Mouse (Mus musculus) midbrain, embryonic 16.5 days (tissue): ENCODE measurements around the gene 1700001C19Rik. TPM values are rescaled to one million over a fixed set of nuclear protein-coding genes. Genes with fewer than 3 reads are reported as not detected.
A peak's percentile ranks its signal among the peaks of the same experiment; 100 is the strongest.

Experiments used
- ATAC-seq: fragments of 200-750 bp; cut with Nextera tagmentation; 2 replicates; pipeline ENCODE4 v1.8.0; 2017; ENCODE audit warnings: moderate TSS enrichment
- H3K27ac ChIP-seq: fragments of 300-500 bp; sonication (generic); 2 replicates; pipeline ENCODE4 v1.5.1; 2014; ENCODE audit warnings: mild to moderate bottlenecking, low read length, mixed read lengths
- H3K27me3 ChIP-seq: fragments of 300-500 bp; sonication (generic); 2 replicates; pipeline ENCODE4 v1.6.1; 2014; ENCODE audit warnings: low read depth, low read length, mixed read lengths; ENCODE audit not compliant: control insufficient read depth, insufficient read depth
- H3K36me3 ChIP-seq: fragments of 300-500 bp; sonication (generic); 2 replicates; pipeline ENCODE4 v1.6.1; 2014; ENCODE audit warnings: mild to moderate bottlenecking, low read length, moderate library complexity, mixed read lengths; ENCODE audit not compliant: control insufficient read depth, insufficient read depth
- H3K4me1 ChIP-seq: fragments of 300-500 bp; sonication (generic); 2 replicates; pipeline ENCODE4 v1.6.1; 2014; ENCODE audit warnings: mild to moderate bottlenecking, low read length, mixed read lengths; ENCODE audit not compliant: control insufficient read depth, insufficient read depth
- H3K4me2 ChIP-seq: fragments of 300-500 bp; sonication (generic); 2 replicates; pipeline ENCODE4 v1.6.1; 2014; ENCODE audit warnings: mild to moderate bottlenecking, low read length, mixed read lengths
- H3K4me3 ChIP-seq: fragments of 300-500 bp; sonication (generic); 2 replicates; pipeline ENCODE4 v1.5.1; 2014; ENCODE audit warnings: low read depth, mild to moderate bottlenecking, low read length, moderate library complexity, mixed read lengths
- H3K9ac ChIP-seq: fragments of 300-500 bp; sonication (generic); 2 replicates; pipeline ENCODE4 v1.6.1; 2014; ENCODE audit warnings: low read depth, low read length, mixed read lengths
- H3K9me3 ChIP-seq: fragments of 300-500 bp; sonication (generic); replicated peaks from 2 replicates; pipeline ENCODE4 v1.6.1; 2014; ENCODE audit warnings: mild to moderate bottlenecking, low read length, mixed read lengths; ENCODE audit not compliant: control insufficient read depth, poor library complexity, severe bottlenecking
- WGBS: fragments of 180-500 bp; shearing (Covaris S2); extraction: QIAGEN DNeasy Blood & Tissue Kit; methylation state at CpG from one replicate; pipeline ENCODE4 v1.1.7; 2014; 5-methylcytosine and 5-hydroxymethylcytosine counted together
- polyA plus RNA-seq: library from polyadenylated mRNA; unstranded; fragments of >200 nt; fragmentation: Nextera tagmentation; extraction: Ambion mirVana; gene quantifications from 2 replicates; pipeline ENCODE4 v1.2.1, GENCODE M21; 2015

Gene 1700001C19Rik
- polyA plus RNA-seq, 1 experiment from 2014 or later, result 0.46 TPM

GRCm38 (mm10) chr17:47442271-47442670 is 5.1 kb upstream of the 1700001C19Rik start:
- 89% methylated on average over 3 of the region's 3 CpGs for WGBS
- Histone ChIP-seq H3K27ac (no peak overlapping the region), H3K9me3 (no peaks in the 10 kb centered on the region), H3K4me3 (no peak overlapping the region), H3K36me3 (no peaks in the 10 kb centered on the region), H3K9ac (no peak overlapping the region), H3K4me2 (no peak overlapping the region), H3K4me1 (peaks cover 5% of the 10 kb centered on the region; the same call in 1 of the 2 replicates), H3K27me3 (peaks cover 11% of the 10 kb centered on the region)
- ATAC-seq, result no peak

DNA sequence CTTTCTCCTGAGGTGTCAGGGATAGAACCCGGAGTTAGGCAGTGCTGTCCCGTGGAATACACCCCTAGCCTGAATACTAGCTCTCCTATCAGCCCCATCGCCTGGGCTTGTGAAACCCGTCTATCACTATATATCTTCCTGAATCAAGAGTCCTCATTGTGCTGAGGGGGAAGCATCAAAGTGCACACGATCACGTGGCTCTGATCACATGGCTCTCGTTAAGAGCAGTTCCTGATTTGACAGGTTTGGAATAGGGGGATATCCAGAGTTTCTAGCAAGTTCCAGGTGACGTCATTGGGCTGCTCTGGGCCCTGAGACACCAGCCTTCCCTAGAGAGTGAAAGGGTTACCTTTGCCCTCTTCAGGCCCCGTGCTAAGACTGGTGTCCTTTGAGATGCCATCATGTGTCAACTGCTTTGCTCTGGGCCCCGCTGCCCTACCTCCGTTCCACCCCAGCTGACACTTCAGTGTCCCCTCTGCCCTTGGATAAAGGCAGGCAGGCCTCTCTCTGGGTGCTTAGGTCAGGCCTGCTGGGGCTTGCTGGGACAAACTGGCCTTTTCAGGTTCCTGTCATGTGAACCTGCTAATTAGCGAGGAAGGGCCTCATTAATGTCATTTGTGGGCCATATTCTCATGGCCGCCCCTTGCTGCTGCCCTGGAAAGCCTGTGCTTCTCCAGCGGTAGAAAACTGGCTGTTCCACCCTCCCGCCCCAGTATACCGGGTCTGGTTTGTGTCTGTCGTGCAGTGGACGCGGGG is 4.3 kb upstream of the 1700001C19Rik start:
- ATAC-seq, result no peak
- Histone ChIP-seq H3K36me3 (no peaks in the 10 kb centered on the region), H3K27me3 (peaks cover 11% of the 10 kb centered on the region), H3K27ac (no peak overlapping the region), H3K9me3 (no peaks in the 10 kb centered on the region), H3K4me3 (no peak overlapping the region), H3K9ac (no peak overlapping the region), H3K4me2 (no peak overlapping the region), H3K4me1 (peaks cover 10% of the 10 kb centered on the region)
- 75% methylated on average over 19 of the region's 19 CpGs for WGBS

DNA sequence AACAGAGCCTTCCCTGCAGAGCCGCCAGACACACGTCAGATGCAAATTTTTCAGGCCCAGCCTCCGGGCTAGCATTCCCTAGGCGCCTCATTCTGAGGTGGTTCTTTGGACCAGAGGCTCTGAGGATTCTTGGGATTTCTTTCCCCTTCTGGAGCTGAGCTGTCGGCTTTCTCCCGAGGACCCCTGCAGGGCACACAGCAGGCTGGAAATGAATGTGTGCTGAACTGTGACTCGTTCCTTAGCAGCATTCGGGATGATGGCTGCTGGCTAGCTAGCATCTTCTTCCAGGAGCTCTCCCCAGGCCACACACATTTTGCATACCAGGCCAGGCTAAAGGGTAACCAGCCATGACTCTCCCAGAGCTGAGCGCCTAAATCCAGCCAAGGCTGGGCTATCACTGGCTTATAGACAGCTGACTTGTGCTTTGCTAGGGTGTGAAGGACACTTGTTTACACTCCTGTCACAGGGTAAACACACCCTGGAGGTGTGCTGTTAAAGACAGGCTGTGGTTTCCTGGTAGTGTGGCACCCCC is 3.2 kb upstream of the 1700001C19Rik start:
- H3K9me3 ChIP-seq, result no peaks in the 10 kb centered on the region
- H3K4me2 ChIP-seq, result no peak overlapping the region
- H3K27ac ChIP-seq, result no peak overlapping the region
- peaks cover 13% of the 10 kb centered on the region for H3K4me1 ChIP-seq
- no peaks in the 10 kb centered on the region for H3K36me3 ChIP-seq
- no peak for ATAC-seq
- H3K27me3 ChIP-seq, result peaks cover 11% of the 10 kb centered on the region
- WGBS, result 1% methylated on average over 9 of the region's 9 CpGs
- no peak overlapping the region for H3K4me3 ChIP-seq
- H3K9ac ChIP-seq, result no peak overlapping the region

DNA sequence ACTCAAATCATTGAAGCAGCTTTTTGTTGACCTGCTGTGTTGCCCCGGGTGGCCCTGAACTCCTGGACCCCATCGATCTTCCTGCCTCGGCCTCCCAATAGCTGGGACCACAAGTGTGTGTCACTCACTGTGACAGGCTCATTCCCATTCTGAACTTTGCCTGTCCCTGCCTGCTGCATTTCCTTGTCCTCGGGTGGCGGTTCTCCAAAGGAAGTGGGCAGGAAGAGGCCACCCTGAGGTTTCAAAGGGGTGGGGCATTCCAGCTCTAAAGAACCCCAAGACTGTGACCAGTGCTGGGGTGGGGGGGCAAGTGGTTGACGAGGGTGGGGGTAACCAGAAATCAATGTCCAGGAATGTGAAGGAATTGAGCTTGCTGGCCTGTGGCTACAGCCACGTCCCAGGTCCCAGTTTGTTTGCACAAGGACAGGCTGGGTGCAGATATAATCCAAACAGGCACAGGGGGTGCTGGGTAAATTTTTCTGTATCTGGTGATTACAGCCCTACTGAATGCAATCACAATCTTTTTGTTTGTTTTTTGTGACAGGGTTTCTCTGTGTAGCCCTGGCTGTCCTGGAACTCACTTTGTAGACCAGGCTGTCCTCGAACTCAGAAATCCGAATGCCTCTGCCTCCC is 2.3 kb upstream of the 1700001C19Rik start:
- 48% methylated on average over 9 of the region's 9 CpGs for WGBS
- ATAC-seq, result no peak
- Histone ChIP-seq H3K36me3 (no peaks in the 10 kb centered on the region), H3K4me2 (no peak overlapping the region), H3K27me3 (peaks cover 11% of the 10 kb centered on the region), H3K27ac (no peak overlapping the region), H3K9ac (no peak overlapping the region), H3K4me3 (no peak overlapping the region), H3K4me1 (peaks cover 13% of the 10 kb centered on the region), H3K9me3 (no peaks in the 10 kb centered on the region)

DNA sequence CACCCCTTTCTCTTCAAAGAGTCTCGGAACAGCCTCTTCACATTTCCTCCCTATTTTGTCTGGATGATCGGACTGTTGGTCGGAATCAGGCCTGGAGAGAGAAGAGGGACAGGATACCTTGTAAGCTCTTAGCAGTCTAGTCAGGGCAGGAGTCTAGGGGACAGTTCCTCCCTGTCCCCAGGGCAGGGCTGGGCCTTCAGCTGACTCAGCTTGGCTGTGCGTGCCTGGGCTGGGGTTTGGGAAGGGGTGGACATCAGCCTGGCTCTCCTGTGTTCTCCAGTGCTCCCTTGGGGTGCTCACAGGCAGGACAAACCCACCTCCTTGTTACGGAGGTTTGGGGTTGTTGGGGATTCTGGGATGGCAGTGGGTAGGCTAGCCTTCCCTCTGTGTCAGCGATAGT is 1.4 kb upstream of the 1700001C19Rik start:
- Histone ChIP-seq H3K9ac (no peak overlapping the region), H3K36me3 (no peaks in the 10 kb centered on the region), H3K4me2 (no peak overlapping the region), H3K4me1 (peaks cover 13% of the 10 kb centered on the region), H3K9me3 (no peaks in the 10 kb centered on the region), H3K27ac (no peak overlapping the region), H3K27me3 (peaks cover 11% of the 10 kb centered on the region), H3K4me3 (no peak overlapping the region)
- WGBS, result 68% methylated on average over 6 of the region's 6 CpGs
- no peak for ATAC-seq

GRCm38 (mm10) chr17:47436156-47436906 is 845 bp downstream of the 1700001C19Rik start, which contains the start of gene AI661453:
Gene AI661453 (plus strand): TSS chr17:47436615.
- H3K9ac ChIP-seq, result peak within 1 kb of the TSS; percentile 59
- no peak within 1 kb of the TSS for H3K27ac ChIP-seq
- peaks cover 11% of the 10 kb centered on the region for H3K27me3 ChIP-seq
- WGBS, result 2% methylated on average over 39 of the region's 45 CpGs
- H3K36me3 ChIP-seq, result no peaks in the 10 kb centered on the region
- peak within 1 kb of the TSS; percentile 86 for H3K4me2 ChIP-seq
- no peaks in the 10 kb centered on the region for H3K9me3 ChIP-seq
- no peak for ATAC-seq
- H3K4me1 ChIP-seq, result peaks cover 13% of the 10 kb centered on the region
- H3K4me3 ChIP-seq, result peak within 1 kb of the TSS; percentile 44

GRCm38 (mm10) chr17:47430815-47431214 is 6.4 kb downstream of the 1700001C19Rik start:
- 68% methylated on average over 5 of the region's 5 CpGs for WGBS
- no peak overlapping the region for H3K4me2 ChIP-seq
- H3K27ac ChIP-seq, result no peak overlapping the region
- H3K9me3 ChIP-seq, result no peaks in the 10 kb centered on the region
- no peak overlapping the region for H3K4me3 ChIP-seq
- 0 out of 2 replicates have a peak, but pooled peaks cover 3% of the 10 kb centered on the region for H3K4me1 ChIP-seq
- no peaks in the 10 kb centered on the region for H3K36me3 ChIP-seq
- ATAC-seq, result no peak
- H3K9ac ChIP-seq, result no peak overlapping the region
- H3K27me3 ChIP-seq, result no peaks in the 10 kb centered on the region

DNA sequence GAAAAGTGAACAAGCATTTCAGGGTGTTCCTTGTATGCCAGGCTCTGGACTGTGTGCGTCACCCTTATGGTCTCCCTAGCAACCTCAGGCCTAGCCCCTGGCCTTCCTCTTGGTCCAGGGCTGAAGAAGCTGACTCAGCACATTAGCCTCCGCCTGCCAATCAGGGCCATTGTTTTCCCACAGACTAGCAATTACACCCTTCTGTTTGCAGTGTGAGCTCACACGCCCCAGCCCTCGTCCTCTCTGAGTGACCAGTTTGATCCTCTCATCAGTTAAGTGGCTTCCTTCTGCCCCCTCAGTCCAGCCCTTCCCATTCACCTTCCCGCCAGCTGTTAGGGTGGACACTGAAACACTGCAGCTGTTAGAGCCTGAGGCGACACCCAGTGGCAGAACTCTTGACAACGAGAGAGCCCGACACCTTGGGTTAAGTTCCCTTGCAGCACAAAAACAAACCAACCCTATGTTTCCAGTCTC is 8.3 kb downstream of the 1700001C19Rik start:
- H3K9me3 ChIP-seq, result no peaks in the 10 kb centered on the region
- H3K36me3 ChIP-seq, result no peaks in the 10 kb centered on the region
- 0 out of 2 replicates have a peak, but pooled peaks cover 3% of the 10 kb centered on the region for H3K4me1 ChIP-seq
- H3K4me2 ChIP-seq, result peak overlapping the region; percentile 34
- WGBS, result 5% methylated on average over 8 of the region's 8 CpGs
- H3K27ac ChIP-seq, result no peak overlapping the region
- no peak overlapping the region; the same call in 1 of the 2 replicates for H3K9ac ChIP-seq
- peak; percentile 62; the same call in 1 of the 2 replicates for ATAC-seq
- no peak overlapping the region for H3K4me3 ChIP-seq
- H3K27me3 ChIP-seq, result no peaks in the 10 kb centered on the region
